ENCODE assay signal across 9 mouse cellular contexts in genomic region chr4:63405051-63405450, GRCm38 (mm10). TPM values are rescaled to one million over a fixed set of nuclear protein-coding genes. Genes with fewer than 3 reads are reported as not detected.
DNase-seq lines count a peak whose midpoint lies in the region; ATAC-seq and TF ChIP-seq lines count a peak whose summit lies in the region.
"Had no signal": no experiment of that assay in that cellular context is flagged by ENCODE, and none has a peak within 500 bp of the region (broad histone marks: within the 10 kb centered on the region; RNA-seq: fewer than 3 reads in every experiment).

No protein-coding gene starts in this region.

- H3K4me2 ChIP-seq in lung, embryonic 15.5 days = no peak overlapping the region; the same call in 1 of the 2 replicates
- H3K4me2 ChIP-seq in lung, postnatal 0 days (replicated peaks; ENCODE audit: low read depth, low read length) = no peak overlapping the region

- no peaks in the 10 kb centered on the region for H3K36me3 ChIP-seq in lung, embryonic 15.5 days
- H3K36me3 ChIP-seq in forebrain, embryonic 10.5 days (replicated peaks) = no peaks in the 10 kb centered on the region
- no peaks in the 10 kb centered on the region for H3K36me3 ChIP-seq in lung, postnatal 0 days (ENCODE audit: insufficient read depth, low read length)

- peak overlapping the region; percentile 2; the same call in 1 of the 2 replicates for H3K9ac ChIP-seq in lung, embryonic 15.5 days
- H3K9ac ChIP-seq in lung, postnatal 0 days (replicated peaks; ENCODE audit: low read depth) = no peak overlapping the region

- H3K4me3 ChIP-seq in lung, embryonic 15.5 days = no peak overlapping the region
- H3K4me3 ChIP-seq in lung, adult 2 months (replicated peaks; ENCODE audit: extremely low read depth, low read depth, low read length) = no peak overlapping the region
- no peak overlapping the region for H3K4me3 ChIP-seq in forebrain, embryonic 10.5 days
- no peak overlapping the region for H3K4me3 ChIP-seq in lung, postnatal 0 days (ENCODE audit: low read depth, low read length)
- H3K4me3 ChIP-seq: left cerebral cortex, adult 2 months had no signal

- peak overlapping the region; percentile 98 for H3K27ac ChIP-seq in lung, embryonic 15.5 days
- H3K27ac ChIP-seq in forebrain, embryonic 10.5 days = peak overlapping the region; percentile 89
- no peak overlapping the region; the same call in 1 of the 2 replicates for H3K27ac ChIP-seq in lung, postnatal 0 days (ENCODE audit: low read length)
- H3K27ac ChIP-seq: left cerebral cortex, adult 2 months had no signal

- no peak for ATAC-seq in lung, embryonic 15.5 days (ENCODE audit: borderline replicate concordance, extremely low read depth, low FRiP score, low TSS enrichment)
- ATAC-seq in lung, postnatal 0 days = no peak

- no peaks in the 10 kb centered on the region for H3K9me3 ChIP-seq in lung, embryonic 15.5 days
- H3K9me3 ChIP-seq in forebrain, embryonic 10.5 days = no peaks in the 10 kb centered on the region
- H3K9me3 ChIP-seq in lung, postnatal 0 days (ENCODE audit: low read length) = no peaks in the 10 kb centered on the region

- DNase-seq in lung, adult 2 months = no peak
- no peak for DNase-seq in forebrain, embryonic 10.5 days (ENCODE audit: extremely low spot score, low spot score)
- peak; percentile 33 for DNase-seq in lung, postnatal 0 days (ENCODE audit: low spot score)
- peak; percentile 55 to 68 for DNase-seq in thymus, postnatal 10 days (ENCODE audit: low spot score in 2 of 2)
- DNase-seq in gastrocnemius, postnatal 25 days = no peak
- DNase-seq in layer of hippocampus, postnatal 14 days (ENCODE audit: low spot score in 2 of 2) = no peak
- no peak for DNase-seq in adrenal gland, adult 2 months

- no peaks in the 10 kb centered on the region for H3K27me3 ChIP-seq in lung, embryonic 15.5 days
- peaks cover 13% of the 10 kb centered on the region for H3K27me3 ChIP-seq in forebrain, embryonic 10.5 days (ENCODE audit: poor library complexity, severe bottlenecking)
- H3K27me3 ChIP-seq in lung, postnatal 0 days (replicated peaks; ENCODE audit: insufficient read depth, low read length) = no peaks in the 10 kb centered on the region

- no peak for TF ChIP-seq POLR2A in lung, adult 2 months (IDR thresholded peaks at IDR 0.05; ENCODE audit: borderline replicate concordance, extremely low read depth, low read depth, low read length)

- WGBS in lung, embryonic 15.5 days = 6% methylated on average over 7 of the region's 7 CpGs
- WGBS in lung, adult 2 months = 23% methylated on average over 7 of the region's 7 CpGs
- WGBS in forebrain, embryonic 10.5 days = 59% methylated on average over 7 of the region's 7 CpGs
- 17% methylated on average over 7 of the region's 7 CpGs for WGBS in lung, postnatal 0 days

- TF ChIP-seq EP300 in lung, postnatal 0 days (IDR thresholded peaks at IDR 0.05) = no peak

- no peak for TF ChIP-seq CTCF in lung, adult 2 months (IDR thresholded peaks at IDR 0.05; ENCODE audit: insufficient read depth, low read length)
- no peak for TF ChIP-seq CTCF in lung, postnatal 0 days (IDR thresholded peaks at IDR 0.05)

- H3K4me1 ChIP-seq in lung, embryonic 15.5 days = peaks cover 76% of the 10 kb centered on the region
- H3K4me1 ChIP-seq in lung, adult 2 months (ENCODE audit: control insufficient read depth, insufficient read depth, low read length) = peaks cover 11% of the 10 kb centered on the region
- peaks cover 69% of the 10 kb centered on the region for H3K4me1 ChIP-seq in forebrain, embryonic 10.5 days
- H3K4me1 ChIP-seq in lung, postnatal 0 days (ENCODE audit: insufficient read depth, low read depth, low read length) = peaks cover 26% of the 10 kb centered on the region

RNA-seq across cellular contexts. Expression of gene Akna, which starts 1.9 kb away (rescaled TPM):
- polyA plus RNA-seq in lung, embryonic 15.5 days (2015; fragmentation: Nextera tagmentation; extraction: Ambion mirVana) = 9.0 and 10.4 TPM in 2 replicates
- 22.2 and 22.7 TPM in 2 replicates for polyA plus RNA-seq in lung, adult 2 months (2012; rRNA removed)
- polyA plus RNA-seq in forebrain, embryonic 10.5 days (2016; fragmentation: Nextera tagmentation; extraction: Ambion mirVana) = 10.2 and 13.1 TPM in 2 replicates
- polyA plus RNA-seq in lung, postnatal 0 days (2015; fragmentation: Nextera tagmentation; extraction: Ambion mirVana) = 5.7 and 6.4 TPM in 2 replicates
- total RNA-seq in gastrocnemius, postnatal 25 days (2021) = 1 to 10 TPM; 1.1 to 1.4 TPM
- 1 to 10 TPM; 4.4 to 4.6 TPM for total RNA-seq in layer of hippocampus, postnatal 14 days (2021)
- 1 to 10 TPM; 3.9 to 4.7 TPM for total RNA-seq in adrenal gland, adult 2 months (2021)
- polyA plus RNA-seq in adrenal gland, adult 2 months (2012; rRNA removed) = 5.1 and 5.6 TPM in 2 replicates

RNA-seq across cellular contexts. Expression of gene Orm2, which starts 42.8 kb away (rescaled TPM):
- not detected in 2 replicates for polyA plus RNA-seq in lung, embryonic 15.5 days (2015; fragmentation: Nextera tagmentation; extraction: Ambion mirVana)
- 0.45 and 0.49 TPM in 2 replicates for polyA plus RNA-seq in lung, adult 2 months (2012; rRNA removed)
- not detected in 2 replicates for polyA plus RNA-seq in forebrain, embryonic 10.5 days (2016; fragmentation: Nextera tagmentation; extraction: Ambion mirVana)
- polyA plus RNA-seq in lung, postnatal 0 days (2015; fragmentation: Nextera tagmentation; extraction: Ambion mirVana) = 0.21 and 0.46 TPM in 2 replicates
- 1 to 10 TPM in 1 of 2 experiments, not detected in 1; 1.8 TPM for total RNA-seq in gastrocnemius, postnatal 25 days (2021)
- total RNA-seq in layer of hippocampus, postnatal 14 days (2021) = not detected
- total RNA-seq in adrenal gland, adult 2 months (2021) = 1 to 10 TPM; 3.9 to 8.2 TPM
- polyA plus RNA-seq in adrenal gland, adult 2 months (2012; rRNA removed) = 0.51 and 1.1 TPM in 2 replicates
- total RNA-seq: left cerebral cortex, adult 2 months had no signal

RNA-seq across cellular contexts. Expression of gene Orm3, which starts 49.1 kb away (rescaled TPM):
- polyA plus RNA-seq in lung, embryonic 15.5 days (2015; fragmentation: Nextera tagmentation; extraction: Ambion mirVana) = not detected in 2 replicates
- 0.22 and 0.50 TPM in 2 replicates for polyA plus RNA-seq in lung, adult 2 months (2012; rRNA removed)
- polyA plus RNA-seq in forebrain, embryonic 10.5 days (2016; fragmentation: Nextera tagmentation; extraction: Ambion mirVana) = not detected in 2 replicates
- 0.21 TPM in 1 of 2 replicates, not detected in the other for polyA plus RNA-seq in lung, postnatal 0 days (2015; fragmentation: Nextera tagmentation; extraction: Ambion mirVana)
- under 1 TPM in 1 of 2 experiments, not detected in 1; 0.38 TPM for total RNA-seq in gastrocnemius, postnatal 25 days (2021)
- total RNA-seq in layer of hippocampus, postnatal 14 days (2021) = not detected
- total RNA-seq in adrenal gland, adult 2 months (2021) = 10 to 100 TPM; 11.7 to 12.3 TPM
- 1.8 and 2.2 TPM in 2 replicates for polyA plus RNA-seq in adrenal gland, adult 2 months (2012; rRNA removed)
- total RNA-seq: left cerebral cortex, adult 2 months had no signal

Comparison
In these comparisons a context has a peak if more than half of its experiments do, and no peak if none do; other contexts are left out.
1. DNase-seq: peak in lung, postnatal 0 days (single experiment) and thymus, postnatal 10 days (2 of 2); none in lung, adult 2 months (single experiment), forebrain, embryonic 10.5 days (single experiment), gastrocnemius, postnatal 25 days (single experiment), layer of hippocampus, postnatal 14 days (0 of 2) and adrenal gland, adult 2 months (single experiment).